Mouse (Mus musculus) lung, postnatal 25 days (tissue): ENCODE measurements at regions not wholly inside any gene's neighbourhood (a gene's known extent, or its start where the extent isn't known, plus 50 kb on each side); places are given as distances from the start of the nearest gene placed in this dataset.

Experiments used
- DNase-seq: peaks from one replicate; pipeline ENCODE4 v3.0.0; 2022; ENCODE audit warnings: low spot score

- no peak for DNase-seq
These were observed 312.8 kb upstream of the Thrb start for GRCm38 (mm10) chr14:17347286-17347685.

- DNase-seq, result peak; percentile 53
These were observed 307.6 kb upstream of the Thrb start for GRCm38 (mm10) chr14:17352324-17353037.

- DNase-seq, result no peak
These were observed 298.2 kb upstream of the Thrb start for GRCm38 (mm10) chr14:17361910-17362309.

GRCm38 (mm10) chr14:17402751-17403479 lies 257.1 kb upstream of the Thrb start:
- DNase-seq, result peak; percentile 34

GRCm38 (mm10) chr14:17405551-17406336 lies 254.3 kb upstream of the Thrb start:
- peak; percentile 57 for DNase-seq

GRCm38 (mm10) chr14:17406879-17407278 lies 253.2 kb upstream of the Thrb start:
- peak; percentile 26 for DNase-seq

GRCm38 (mm10) chr14:17408343-17408742 lies 251.7 kb upstream of the Thrb start:
- no peak for DNase-seq

GRCm38 (mm10) chr14:17408813-17409212 lies 251.2 kb upstream of the Thrb start:
- DNase-seq, result no peak

- no peak for DNase-seq
These were observed 250.6 kb upstream of the Thrb start for GRCm38 (mm10) chr14:17409497-17409896.

GRCm38 (mm10) chr14:17410752-17411151 lies 249.3 kb upstream of the Thrb start:
- peak; percentile 66 for DNase-seq

- DNase-seq, result no peak
These were observed 248.8 kb upstream of the Thrb start for GRCm38 (mm10) chr14:17411299-17411698.

- DNase-seq, result peak; percentile 42
These were observed 245.7 kb upstream of the Thrb start for GRCm38 (mm10) chr14:17414246-17414888.

GRCm38 (mm10) chr14:17427751-17428150 lies 232.3 kb upstream of the Thrb start:
- DNase-seq, result no peak

- peak; percentile 5 for DNase-seq
These were observed 230.9 kb upstream of the Thrb start for GRCm38 (mm10) chr14:17429157-17429556.

GRCm38 (mm10) chr14:17433346-17433745 lies 226.7 kb upstream of the Thrb start:
- DNase-seq, result no peak

- peak; percentile 10 for DNase-seq
These were observed 202.1 kb upstream of the Thrb start for GRCm38 (mm10) chr14:17457946-17458345.

- DNase-seq, result no peak
These were observed 181.1 kb upstream of the Thrb start for GRCm38 (mm10) chr14:17478963-17479362.

- DNase-seq, result no peak
These were observed 175.2 kb upstream of the Thrb start for GRCm38 (mm10) chr14:17484866-17485265.

GRCm38 (mm10) chr14:17513756-17514155 lies 146.3 kb upstream of the Thrb start:
- no peak for DNase-seq

GRCm38 (mm10) chr14:17522696-17523095 lies 137.4 kb upstream of the Thrb start:
- DNase-seq, result peak; percentile 1

- no peak for DNase-seq
These were observed 136.1 kb upstream of the Thrb start for GRCm38 (mm10) chr14:17523916-17524315.

- no peak for DNase-seq
These were observed 120.7 kb upstream of the Thrb start for GRCm38 (mm10) chr14:17539322-17539721.
